In genomic region chr13:37249581-37250461, GRCm38 (mm10) we compare ENCODE assay signal across 9 mouse cellular contexts.
A peak's percentile ranks its signal among the peaks of the same experiment; 100 is the strongest.
DNase-seq lines count a peak whose midpoint lies in the region; ATAC-seq and TF ChIP-seq lines count a peak whose summit lies in the region.
"Had no signal": no experiment of that assay in that cellular context is flagged by ENCODE, and none has a peak within 500 bp of the region (broad histone marks: within the 10 kb centered on the region; RNA-seq: fewer than 3 reads in every experiment).

No protein-coding gene starts in this region.

- no peak overlapping the region for H3K27ac ChIP-seq in forebrain, embryonic 14.5 days (ENCODE audit: low read depth, low read length)
- H3K27ac ChIP-seq in forebrain, embryonic 10.5 days: no peak overlapping the region
- H3K27ac ChIP-seq in lung, embryonic 14.5 days (ENCODE audit: low read depth): no peak overlapping the region

- WGBS in forebrain, embryonic 14.5 days: 72% methylated on average over 14 of the region's 14 CpGs
- WGBS in forebrain, embryonic 10.5 days: 84% methylated on average over 14 of the region's 14 CpGs
- WGBS in lung, embryonic 14.5 days: 55% methylated on average over 14 of the region's 14 CpGs

- no peak overlapping the region for H3K9ac ChIP-seq in forebrain, embryonic 14.5 days (ENCODE audit: low read length)
- no peak overlapping the region for H3K9ac ChIP-seq in lung, embryonic 14.5 days

- no peaks in the 10 kb centered on the region for H3K27me3 ChIP-seq in forebrain, embryonic 14.5 days (replicated peaks; ENCODE audit: control insufficient read depth, insufficient read depth, low read length)
- no peaks in the 10 kb centered on the region for H3K27me3 ChIP-seq in forebrain, embryonic 10.5 days (ENCODE audit: poor library complexity, severe bottlenecking)
- no peaks in the 10 kb centered on the region for H3K27me3 ChIP-seq in lung, embryonic 14.5 days (ENCODE audit: insufficient read depth, low read length)

- no peak overlapping the region for H3K4me3 ChIP-seq in forebrain, embryonic 14.5 days (ENCODE audit: low read depth, low read length)
- no peak overlapping the region for H3K4me3 ChIP-seq in forebrain, embryonic 10.5 days
- no peak overlapping the region for H3K4me3 ChIP-seq in lung, embryonic 14.5 days (ENCODE audit: low read depth, low read length)

- no peak for ATAC-seq in forebrain, embryonic 14.5 days
- no peak for ATAC-seq in lung, embryonic 14.5 days (ENCODE audit: insufficient read depth)
- ATAC-seq in granulocyte monocyte progenitor cell, adult 5-6 weeks (replicated peaks; ENCODE audit: poor library complexity, severe bottlenecking): peak; percentile 91
- 0 out of 2 replicates have a peak, but pooled peaks have one; percentile 16 for ATAC-seq in neutrophil, adult 5-6 weeks (ENCODE audit: extremely low read depth, insufficient number of reproducible peaks, low FRiP score, poor library complexity, severe bottlenecking)

- TF ChIP-seq CTCF in lung, embryonic 14.5 days (IDR thresholded peaks at IDR 0.05; ENCODE audit: low read depth): no peak

- no peaks in the 10 kb centered on the region for H3K4me1 ChIP-seq in forebrain, embryonic 14.5 days (ENCODE audit: control insufficient read depth, insufficient read depth, low read length)
- H3K4me1 ChIP-seq in forebrain, embryonic 10.5 days: no peaks in the 10 kb centered on the region
- no peaks in the 10 kb centered on the region for H3K4me1 ChIP-seq in lung, embryonic 14.5 days (ENCODE audit: insufficient read depth)

- no peaks in the 10 kb centered on the region for H3K9me3 ChIP-seq in forebrain, embryonic 14.5 days (replicated peaks; ENCODE audit: control insufficient read depth, low read length)
- no peaks in the 10 kb centered on the region for H3K9me3 ChIP-seq in forebrain, embryonic 10.5 days
- no peaks in the 10 kb centered on the region for H3K9me3 ChIP-seq in lung, embryonic 14.5 days (ENCODE audit: low read depth, low read length)

- peak; percentile 34 for DNase-seq in forebrain, embryonic 14.5 days (ENCODE audit: low spot score)
- DNase-seq in forebrain, embryonic 10.5 days (ENCODE audit: extremely low spot score, low spot score): no peak
- DNase-seq in lung, embryonic 14.5 days: peak; percentile 2
- no peak for DNase-seq in lung, postnatal 4 days
- DNase-seq in ovary, postnatal 10 days (ENCODE audit: low spot score): no peak
- no peak for DNase-seq in cerebellum, adult 11 months
- DNase-seq: thymus, postnatal 4 days had no signal

- no peak overlapping the region for H3K4me2 ChIP-seq in forebrain, embryonic 14.5 days (ENCODE audit: low read length)
- no peak overlapping the region for H3K4me2 ChIP-seq in lung, embryonic 14.5 days

- H3K36me3 ChIP-seq in forebrain, embryonic 14.5 days (ENCODE audit: control insufficient read depth, insufficient read depth, low read length): no peaks in the 10 kb centered on the region
- no peaks in the 10 kb centered on the region for H3K36me3 ChIP-seq in forebrain, embryonic 10.5 days (replicated peaks)
- no peaks in the 10 kb centered on the region for H3K36me3 ChIP-seq in lung, embryonic 14.5 days (ENCODE audit: insufficient read depth)

Comparison
In these comparisons a context has a peak if more than half of its experiments do, and no peak if none do; other contexts are left out.
1. DNase-seq: peak in forebrain, embryonic 14.5 days (single experiment) and lung, embryonic 14.5 days (single experiment); none in forebrain, embryonic 10.5 days (single experiment), lung, postnatal 4 days (0 of 2), ovary, postnatal 10 days (single experiment) and cerebellum, adult 11 months (single experiment).
2. ATAC-seq: peak in granulocyte monocyte progenitor cell, adult 5-6 weeks (single experiment) and neutrophil, adult 5-6 weeks (single experiment); none in forebrain, embryonic 14.5 days (single experiment) and lung, embryonic 14.5 days (single experiment).